Mouse (Mus musculus) myocyte (in vitro differentiated cells): Measurements from ENCODE around the gene Carns1. TPM values are rescaled to one million over a fixed set of nuclear protein-coding genes. Genes with fewer than 3 reads are reported as not detected.

Experiments used
- H3K27me3 ChIP-seq: one replicate; pipeline ENCODE4 v1.6.1; 2011; ENCODE audit not compliant: control insufficient read depth, insufficient read depth, insufficient read length
- H3K36me3 ChIP-seq: one replicate; pipeline ENCODE4 v1.6.1; 2011; ENCODE audit not compliant: control insufficient read depth, insufficient read depth
- H3K4me2 ChIP-seq: one replicate; pipeline ENCODE4 v1.6.1; 2011; ENCODE audit warnings: low read depth, control low read depth
- H3K4me3 ChIP-seq: one replicate; pipeline ENCODE4 v1.5.1; 2011; ENCODE audit warnings: mild to moderate bottlenecking, control low read depth, moderate library complexity
- H3K79me2 ChIP-seq: one replicate; pipeline ENCODE4 v1.6.1; 2011; ENCODE audit not compliant: control insufficient read depth, insufficient read depth
- H3ac ChIP-seq: one replicate; pipeline ENCODE4 v1.6.1; 2011; ENCODE audit not compliant: control insufficient read depth, insufficient read length
- CEBPB ChIP-seq: IDR thresholded peaks from 2 replicates; pipeline ENCODE4 v1.6.1; 2011; ENCODE audit warnings: mild to moderate bottlenecking, moderate library complexity; ENCODE audit not compliant: poor library complexity, insufficient read depth, severe bottlenecking
- E2F4 ChIP-seq: IDR thresholded peaks from one replicate; pipeline ENCODE4 v1.6.1; 2011; ENCODE audit warnings: mild to moderate bottlenecking, control low read depth, moderate library complexity; ENCODE audit not compliant: insufficient read depth
- MAX ChIP-seq: IDR thresholded peaks from one replicate; pipeline ENCODE4 v1.6.1; 2011; ENCODE audit warnings: low read depth, mild to moderate bottlenecking, control low read depth
- MYOD1 ChIP-seq, 3 experiments: IDR thresholded peaks; one replicate each; pipeline ENCODE4 v1.6.1; 2011; ENCODE audit warnings: control low read depth in 2 of 3, low read depth in 2 of 3, mild to moderate bottlenecking in 2 of 3, moderate library complexity in 1 of 3; ENCODE audit not compliant: insufficient read length in 2 of 3, control insufficient read depth in 1 of 3
- MYOG ChIP-seq, 3 experiments: IDR thresholded peaks; one replicate each; pipeline ENCODE4 v1.6.1; 2011; ENCODE audit warnings: control low read depth in 2 of 3, low read depth in 2 of 3, mild to moderate bottlenecking in 2 of 3; ENCODE audit not compliant: insufficient read length in 2 of 3, control insufficient read depth in 1 of 3, insufficient read depth in 1 of 3
- POLR2A ChIP-seq: IDR thresholded peaks from one replicate; pipeline ENCODE4 v1.6.1; 2011; ENCODE audit warnings: low read depth, mild to moderate bottlenecking, control low read depth, moderate library complexity; ENCODE audit not compliant: insufficient read length
- POLR2AphosphoS2 ChIP-seq: IDR thresholded peaks from one replicate; pipeline ENCODE4 v1.6.1; 2011; ENCODE audit warnings: low read depth, control low read depth; ENCODE audit not compliant: insufficient read length
- REST ChIP-seq: IDR thresholded peaks from one replicate; pipeline ENCODE4 v1.6.1; 2011; ENCODE audit warnings: mild to moderate bottlenecking, control low read depth, moderate library complexity; ENCODE audit not compliant: insufficient read depth, insufficient read length
- SRF ChIP-seq: IDR thresholded peaks from one replicate; pipeline ENCODE4 v1.6.1; 2011; ENCODE audit warnings: low read depth; ENCODE audit not compliant: control insufficient read depth, insufficient read length
- TCF12 ChIP-seq: IDR thresholded peaks from one replicate; pipeline ENCODE4 v1.6.1; 2011; ENCODE audit warnings: mild to moderate bottlenecking, control low read depth; ENCODE audit not compliant: poor library complexity, insufficient read depth, severe bottlenecking
- TCF3 ChIP-seq: IDR thresholded peaks from one replicate; pipeline ENCODE4 v1.6.1; 2011; ENCODE audit warnings: low read depth, control low read depth; ENCODE audit not compliant: insufficient read length
- USF1 ChIP-seq: IDR thresholded peaks from one replicate; pipeline ENCODE4 v1.6.1; 2011; ENCODE audit warnings: low read depth, mild to moderate bottlenecking, control low read depth, moderate library complexity
- polyA plus RNA-seq: library from polyadenylated mRNA; unstranded; fragments of >200 nt; fragmentation: generic; extraction: Trizol; gene quantifications from one replicate; pipeline ENCODE4 v1.2.1, GENCODE M21; 2012; ENCODE audit warnings: missing spikeins

Carns1 gene
- polyA plus RNA-seq, 1 experiment = 8.2 TPM

DNA sequence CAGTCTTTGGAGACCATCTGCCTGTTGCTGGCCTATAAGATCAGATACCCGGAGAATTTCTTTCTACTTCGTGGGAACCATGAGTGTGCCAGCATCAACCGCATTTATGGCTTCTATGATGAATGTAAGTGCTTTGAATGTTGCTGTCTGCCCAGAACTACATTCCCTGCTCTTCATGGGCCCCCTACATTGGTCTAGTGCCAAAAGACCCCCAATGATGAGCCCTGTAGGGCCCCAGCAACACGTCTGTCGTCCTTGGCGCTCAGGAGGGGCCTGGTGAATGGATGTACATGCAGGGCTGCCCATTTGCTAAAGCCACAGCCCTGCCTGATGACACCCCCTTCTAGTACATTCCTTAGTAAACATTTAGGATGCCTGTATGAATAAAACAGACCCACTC is 17.9 kb upstream of the Carns1 start:
- no peaks in the 10 kb centered on the region for H3K27me3 ChIP-seq
- H3K4me3 ChIP-seq = peak overlapping the region; percentile 94
- H3K4me2 ChIP-seq = peak overlapping the region; percentile 99
- peaks cover 18% of the 10 kb centered on the region for H3K79me2 ChIP-seq
- TF ChIP-seq POLR2AphosphoS2 (no peak), USF1 (no peak), SRF (no peak), MAX (no peak), E2F4 (no peak), CEBPB (no peak), POLR2A (no peak)
- peak overlapping the region; percentile 73 for H3ac ChIP-seq
- H3K36me3 ChIP-seq = peaks cover 23% of the 10 kb centered on the region

DNA sequence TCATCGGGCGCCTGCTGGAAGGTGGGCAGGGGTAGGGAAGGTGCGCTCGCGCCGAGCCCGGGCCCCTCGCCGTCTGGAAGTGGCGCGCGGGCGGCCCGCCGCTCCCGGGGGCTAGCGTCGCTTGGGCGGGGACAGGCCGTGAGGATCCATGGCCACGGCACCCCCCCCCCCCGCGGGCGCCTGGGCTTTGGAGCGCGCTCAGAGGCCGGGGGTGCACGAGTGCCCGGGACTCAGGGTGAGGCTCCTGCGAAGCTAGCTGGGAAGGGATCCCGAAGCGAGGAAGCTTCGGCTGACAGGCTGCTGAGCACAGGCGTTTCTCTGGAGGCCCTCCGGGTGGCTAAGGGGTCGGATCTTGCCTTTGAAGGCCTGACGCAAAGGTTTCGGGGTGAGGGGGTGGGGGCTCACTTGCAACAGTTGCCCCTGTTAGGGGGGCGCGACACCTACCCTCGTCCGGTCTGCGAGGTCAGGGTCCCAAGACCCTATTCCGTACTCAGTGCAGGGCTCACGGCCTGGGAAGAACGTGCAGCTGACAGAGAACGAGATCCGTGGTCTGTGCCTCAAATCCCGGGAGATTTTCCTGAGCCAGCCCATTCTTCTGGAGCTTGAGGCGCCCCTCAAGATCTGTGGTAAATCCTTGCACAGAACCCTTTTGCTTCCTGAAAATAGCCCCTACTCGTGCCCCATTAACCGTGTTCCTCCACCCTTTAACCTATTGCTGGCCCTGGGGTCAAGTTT is 17.1 kb upstream of the Carns1 start:
- Histone ChIP-seq H3K79me2 (peaks cover 18% of the 10 kb centered on the region), H3K36me3 (peaks cover 21% of the 10 kb centered on the region), H3K4me3 (peak overlapping the region; percentile 94), H3K4me2 (peak overlapping the region; percentile 99), H3K27me3 (no peaks in the 10 kb centered on the region), H3ac (peak overlapping the region; percentile 73)
- no peak for TF ChIP-seq MAX
- TF ChIP-seq TCF12 = no peak
- no peak for TF ChIP-seq POLR2AphosphoS2
- TF ChIP-seq POLR2A = no peak
- no peak for TF ChIP-seq USF1
- no peak for TF ChIP-seq MYOD1 (IDR thresholded peaks at IDR 0.05; ENCODE audit: control insufficient read depth in 1 of 3, insufficient read length in 2 of 3, low read depth in 2 of 3)
- TF ChIP-seq SRF = no peak
- no peak for TF ChIP-seq E2F4
- TF ChIP-seq TCF3 = no peak
- no peak for TF ChIP-seq CEBPB
- no peak for TF ChIP-seq MYOG (IDR thresholded peaks at IDR 0.05; ENCODE audit: control insufficient read depth in 1 of 3, insufficient read depth in 1 of 3, insufficient read length in 2 of 3, low read depth in 2 of 3)
- TF ChIP-seq REST = no peak

DNA sequence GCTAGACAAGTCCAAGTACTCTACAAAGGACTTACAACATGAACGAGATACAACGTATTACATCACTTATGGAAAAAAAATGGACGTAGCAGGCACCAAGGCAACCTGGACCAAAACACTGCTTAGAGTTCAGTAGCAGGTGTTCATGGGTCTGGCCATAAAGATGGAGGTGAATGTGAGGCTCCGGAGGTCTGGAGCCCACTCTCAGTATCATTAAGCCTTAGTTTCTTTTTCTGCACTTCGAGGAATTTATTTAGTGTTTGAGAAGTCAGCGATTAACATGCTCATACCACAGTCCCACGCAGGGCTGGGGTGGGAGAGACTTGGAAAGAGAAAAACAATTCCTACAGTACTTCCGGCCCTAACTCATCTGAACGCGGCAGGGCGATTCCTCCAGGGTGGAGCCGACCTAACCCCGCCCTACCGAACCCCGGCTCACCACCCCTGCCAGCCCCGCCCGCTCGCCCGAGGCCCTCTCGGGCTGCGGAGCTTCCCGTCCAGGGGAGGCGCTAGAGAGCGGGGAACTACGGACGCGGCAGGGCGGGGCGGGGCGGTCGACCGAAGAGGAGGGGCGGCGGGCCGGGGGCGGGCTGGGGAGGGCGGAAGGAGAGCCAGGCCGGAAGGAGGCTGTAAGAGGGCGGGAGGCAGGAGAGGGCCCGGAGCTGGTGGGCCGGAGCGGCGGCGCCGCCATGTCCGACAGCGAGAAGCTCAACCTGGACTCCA is 16.4 kb upstream of the Carns1 start, which contains the start of gene Ppp1ca:
Gene Ppp1ca, plus strand, starts transcription at position 538 of the 723 bp plus-strand sequence.
- Histone ChIP-seq H3K79me2 (peaks cover 18% of the 10 kb centered on the region), H3K36me3 (peaks cover 18% of the 10 kb centered on the region), H3ac (peak within 1 kb of the TSS; percentile 73), H3K27me3 (no peaks in the 10 kb centered on the region), H3K4me3 (peak within 1 kb of the TSS; percentile 94), H3K4me2 (peak within 1 kb of the TSS; percentile 99)
- TF ChIP-seq POLR2AphosphoS2 (peak; percentile 91), MYOD1 (IDR thresholded peaks at IDR 0.05; ENCODE audit: control insufficient read depth in 1 of 3, insufficient read length in 2 of 3, low read depth in 2 of 3) (peak in 1 of 3 experiments; percentile 7), POLR2A (peak; percentile 90), SRF (no peak)

DNA sequence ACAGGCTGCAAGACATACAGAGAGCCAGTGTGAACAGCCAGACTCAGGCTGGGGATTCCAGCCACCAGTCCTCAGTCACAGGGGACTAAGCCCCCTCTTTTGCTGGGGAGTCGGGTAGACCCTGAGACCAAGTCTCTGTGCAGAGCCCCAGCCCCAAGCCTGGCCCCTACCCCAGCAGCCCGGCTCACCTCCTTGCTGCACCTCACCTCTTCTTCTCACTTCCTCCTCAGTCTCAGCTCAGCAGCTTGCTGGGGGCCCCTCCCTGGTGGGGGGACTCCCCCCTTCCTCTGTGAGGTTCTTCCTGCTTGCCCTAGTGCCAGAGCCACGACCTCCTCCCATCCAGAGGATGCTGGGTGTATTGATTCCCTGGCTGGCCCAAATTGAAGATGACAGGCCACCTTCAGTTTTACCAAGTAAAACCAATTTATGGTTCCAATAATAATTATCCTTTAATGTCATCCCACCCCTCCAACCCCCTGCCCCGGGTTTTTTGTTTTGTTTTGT is 15.6 kb upstream of the Carns1 start, which contains the start of gene Tbc1d10c:
Gene Tbc1d10c, minus strand, starts transcription at position 454 of the 504 bp plus-strand sequence.
- no peak for TF ChIP-seq E2F4
- TF ChIP-seq TCF3 = no peak
- no peak for TF ChIP-seq USF1
- TF ChIP-seq SRF = no peak
- TF ChIP-seq CEBPB = no peak
- TF ChIP-seq MAX = no peak
- TF ChIP-seq TCF12 = no peak
- no peak for TF ChIP-seq MYOG (IDR thresholded peaks at IDR 0.05; ENCODE audit: control insufficient read depth in 1 of 3, insufficient read depth in 1 of 3, insufficient read length in 2 of 3, low read depth in 2 of 3)
- TF ChIP-seq MYOD1 (IDR thresholded peaks at IDR 0.05; ENCODE audit: control insufficient read depth in 1 of 3, insufficient read length in 2 of 3, low read depth in 2 of 3) = no peak
- no peak for TF ChIP-seq POLR2AphosphoS2
- no peaks in the 10 kb centered on the region for H3K27me3 ChIP-seq
- H3ac ChIP-seq = peak within 1 kb of the TSS; percentile 73
- H3K4me2 ChIP-seq = peak within 1 kb of the TSS; percentile 75
- H3K4me3 ChIP-seq = peak within 1 kb of the TSS; percentile 94
- H3K36me3 ChIP-seq = peaks cover 16% of the 10 kb centered on the region
- H3K79me2 ChIP-seq = peaks cover 18% of the 10 kb centered on the region
